Mouse (Mus musculus) R1 (cell line): ENCODE results near the gene Ppp4r3b.

Source experiments
- DNase-seq: peaks from one replicate; pipeline ENCODE4 v3.0.0-alpha.2; 2018; ENCODE audit warnings: low read depth, low spot score

The Ppp4r3b gene

DNA sequence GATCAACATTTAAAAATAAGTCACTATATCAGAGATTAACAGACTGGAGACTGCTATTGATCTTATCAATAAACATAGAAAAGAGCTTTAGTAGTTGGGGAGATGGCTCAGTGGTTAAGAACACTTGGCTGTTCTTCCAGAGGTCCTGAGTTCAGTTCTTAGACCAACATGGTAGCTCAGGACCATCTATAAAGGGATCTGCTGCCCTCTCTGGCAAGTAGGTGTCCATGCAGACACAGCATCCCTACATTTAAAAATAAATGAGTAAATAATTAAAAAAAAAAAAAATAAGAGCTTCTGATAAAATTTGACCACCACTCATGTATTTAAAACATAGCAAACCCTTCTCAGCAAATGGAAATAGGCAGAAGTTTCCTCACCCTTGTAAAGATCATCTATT is 65.4 kb downstream of the Ppp4r3b start:
- peak; percentile 15 for DNase-seq

DNA sequence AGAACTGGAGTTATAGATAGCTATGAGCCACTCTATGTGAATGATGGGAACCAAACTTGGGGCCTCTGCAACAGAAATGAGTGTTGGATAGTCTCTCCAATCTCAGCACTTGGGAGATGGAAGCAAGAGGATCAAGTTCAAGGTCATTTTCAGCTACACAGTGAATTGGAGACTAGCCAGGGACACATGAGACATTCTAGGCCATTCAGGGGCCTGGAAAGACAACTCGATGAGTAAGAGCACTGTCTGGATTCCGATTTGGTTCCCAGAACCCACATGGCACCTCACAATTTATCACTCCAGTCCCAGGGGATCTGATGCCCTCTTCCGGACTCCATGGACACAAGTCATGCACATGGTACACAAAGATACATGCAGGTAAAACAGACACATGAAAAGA is 65.9 kb downstream of the Ppp4r3b start:
- DNase-seq, result no peak

GRCm38 (mm10) chr11:29239353-29239752 is 66.7 kb downstream of the Ppp4r3b start:
- DNase-seq, result no peak

DNA sequence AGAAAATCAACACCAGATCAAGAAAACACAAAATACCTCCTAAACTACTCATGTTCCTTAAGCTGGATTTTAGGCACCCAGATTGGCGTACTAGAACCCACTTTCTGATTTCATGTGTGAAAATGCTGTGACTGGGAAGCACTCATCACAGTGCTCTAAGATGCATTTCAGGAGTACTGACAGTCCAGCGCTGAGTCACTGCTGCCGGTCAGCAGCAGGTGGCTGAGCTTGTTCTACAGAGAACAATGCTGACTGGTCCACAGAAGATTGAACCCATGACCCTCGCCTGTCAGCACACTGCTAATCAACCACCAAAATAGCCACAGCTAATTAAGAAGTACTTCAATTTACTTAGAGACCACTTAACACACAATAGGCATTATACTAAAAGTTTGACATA is 69.3 kb downstream of the Ppp4r3b start:
- DNase-seq, result no peak

DNA sequence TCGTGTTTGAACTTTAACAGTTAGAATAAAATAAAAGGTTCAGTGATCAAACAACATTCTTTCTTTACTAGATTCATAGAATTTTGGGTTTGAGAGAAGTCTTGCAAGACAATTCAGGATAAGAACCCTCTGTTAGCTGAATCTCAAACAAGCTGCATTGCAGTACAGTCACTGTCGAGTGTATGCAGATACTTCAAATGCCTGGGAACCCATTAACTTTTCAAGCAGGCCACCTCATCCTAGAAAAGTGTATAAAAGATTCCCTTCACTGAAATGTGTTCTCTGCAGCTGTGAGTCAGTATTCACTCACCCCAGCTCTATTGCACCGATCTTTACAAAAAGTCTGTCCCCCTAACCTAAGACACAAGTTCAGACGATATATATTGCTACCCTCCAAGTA is 73.3 kb downstream of the Ppp4r3b start:
- DNase-seq, result no peak

DNA sequence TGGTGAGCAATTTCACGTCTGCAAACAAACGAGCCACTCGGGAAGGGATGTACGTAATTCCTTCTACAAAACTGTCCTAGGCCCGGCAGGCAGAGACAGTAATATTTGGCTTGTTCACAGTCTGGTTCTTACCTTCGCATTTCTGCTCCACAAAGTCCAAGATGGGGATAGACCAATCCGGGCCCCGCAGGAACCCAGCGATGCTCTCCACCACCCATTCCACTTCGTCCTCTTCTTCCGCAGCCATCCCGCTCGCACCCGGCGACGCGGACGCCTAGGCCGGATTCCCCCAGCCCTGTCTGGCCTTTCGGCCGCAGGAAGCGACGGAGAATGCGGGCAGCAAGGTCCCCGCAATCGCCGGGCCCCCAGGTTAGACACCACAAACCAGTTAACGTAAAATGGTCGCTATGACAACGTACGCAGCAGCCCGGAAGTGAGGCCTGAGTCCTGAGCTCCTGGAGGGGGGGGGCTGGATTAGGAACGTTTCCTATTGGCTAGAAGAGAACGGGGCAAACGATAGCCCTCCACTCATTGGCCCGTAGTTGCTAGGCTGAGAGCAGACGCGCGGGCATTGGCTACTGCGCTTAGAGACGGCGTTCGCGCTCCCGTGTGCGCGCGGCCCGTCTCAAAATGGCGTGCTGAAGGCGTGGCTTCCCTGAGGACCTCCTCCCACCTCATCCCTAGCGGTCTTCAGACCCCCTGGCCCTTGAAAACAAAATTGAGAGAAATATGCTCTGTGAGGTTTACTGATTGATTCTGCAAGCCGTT is 74.4 kb downstream of the Ppp4r3b start, which contains the start of gene Cfap36:
Gene Cfap36 (minus strand): TSS at position 527 of the 768 bp plus-strand sequence.
- DNase-seq, result peak; percentile 99

DNA sequence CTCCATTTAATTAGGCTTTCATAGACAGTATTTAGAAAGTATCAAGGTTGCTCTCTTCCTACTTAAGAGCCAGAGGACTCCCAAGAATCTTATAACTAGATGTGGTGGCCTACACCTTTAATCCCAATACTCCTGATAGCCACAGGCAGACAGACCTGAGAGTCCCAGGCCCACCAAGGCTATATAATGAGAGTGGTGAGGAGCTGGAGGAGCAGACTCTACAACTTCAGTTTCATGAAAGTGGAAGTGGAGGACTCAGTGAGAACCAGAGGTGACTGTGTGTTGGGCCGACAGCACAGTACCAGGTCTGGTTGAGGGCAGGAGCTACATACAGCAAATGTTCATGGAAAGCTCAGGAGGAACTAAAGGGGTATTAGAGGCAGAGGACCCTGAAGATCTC is 75.0 kb downstream of the Ppp4r3b start:
- DNase-seq, result no peak

DNA sequence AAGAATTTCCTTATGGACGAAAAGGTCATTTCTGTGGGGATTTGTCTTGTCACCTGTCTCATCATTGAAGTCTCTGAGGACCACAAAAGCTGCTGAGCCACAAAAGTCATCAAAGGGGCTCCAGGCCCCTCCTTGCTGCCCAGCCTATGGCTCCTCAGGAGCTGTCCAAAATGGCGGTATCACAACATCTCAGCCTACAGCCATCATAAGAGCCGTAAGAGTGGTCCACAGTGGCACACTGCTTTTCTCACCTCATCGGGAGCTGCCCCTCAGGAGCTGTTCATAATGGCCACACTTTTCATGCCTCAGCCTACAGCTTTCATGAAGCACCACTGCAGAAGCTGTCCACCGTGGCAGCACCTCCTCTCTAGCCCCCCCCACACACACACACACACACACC is 75.7 kb downstream of the Ppp4r3b start:
- no peak for DNase-seq

DNA sequence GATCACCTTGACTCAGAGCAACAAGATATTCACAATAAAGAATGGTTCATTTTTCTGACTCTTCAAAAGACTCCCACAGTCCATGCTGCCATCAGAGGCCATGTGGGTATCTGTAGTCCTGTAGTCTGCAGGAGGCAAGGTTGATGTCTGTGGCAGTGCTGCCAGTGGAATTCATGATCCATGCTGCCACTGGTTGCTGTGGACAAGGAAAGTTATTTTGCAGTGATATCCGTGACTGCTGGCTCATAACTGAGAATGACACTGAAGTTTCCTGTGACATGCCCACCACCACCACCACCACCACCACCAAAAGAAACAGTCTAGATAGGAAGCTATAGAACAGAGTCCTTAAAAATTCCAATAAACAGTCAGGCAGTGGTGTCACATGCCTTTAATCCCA is 82.0 kb downstream of the Ppp4r3b start:
- DNase-seq, result no peak

DNA sequence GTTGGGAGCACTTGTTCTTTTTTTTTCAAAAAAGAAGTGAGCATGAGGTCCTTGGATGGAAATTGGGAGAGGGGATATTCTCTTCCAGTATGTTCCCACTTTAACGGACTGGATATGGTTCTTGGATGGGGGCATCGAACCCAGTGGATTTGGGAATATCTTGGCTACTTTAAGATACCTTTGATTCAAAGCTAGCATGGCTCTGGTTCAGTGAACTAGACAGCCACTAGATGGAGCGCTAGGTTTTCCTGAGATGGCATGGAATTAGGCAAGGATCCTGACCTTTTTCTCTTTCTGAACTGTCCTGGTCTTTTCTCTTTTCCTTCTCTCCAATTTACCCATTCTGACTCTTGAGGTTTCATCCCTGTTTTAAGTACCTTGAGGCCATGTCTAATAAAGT is 95.1 kb downstream of the Ppp4r3b start:
- DNase-seq, result peak; percentile 55
